Mouse (Mus musculus) v-Abl transformed pro-B cells (cell line): Measurements from ENCODE around the gene Dusp11.

ENCODE experiments used
- in situ Hi-C, 2 experiments: fragments of 400-800 bp; cut with MboI; formaldehyde crosslinking; loops; one replicate each; pipeline ENCODE4 v1.15.1; 2025; ENCODE audit not compliant: unreplicated experiment in 2 of 2

Dusp11 gene

GRCm38 (mm10) chr6:85938701-85939100 is 22.8 kb downstream of the Dusp11 start:
- in situ Hi-C loops: loop anchor here (5.0 to 25.0 kb wide), 3 partner anchors 34 to 424 kb away; partner anchors contain the start of genes Fam136a (in 1 of the 2) and Snrpg (in 1 of the 2)

- in situ Hi-C loops: loop anchor here (5.0 to 25.0 kb wide), 3 partner anchors 36 to 426 kb away; partner anchors contain the start of genes Fam136a (in 1 of the 2) and Snrpg (in 1 of the 2)
These were observed 24.7 kb downstream of the Dusp11 start for GRCm38 (mm10) chr6:85936508-85937465.

GRCm38 (mm10) chr6:85935646-85936045 is 25.8 kb downstream of the Dusp11 start:
- in situ Hi-C loops: loop anchor here (5.0 to 25.0 kb wide), 3 partner anchors 37 to 427 kb away; partner anchors contain the start of genes Fam136a (in 1 of the 2) and Snrpg (in 1 of the 2)

GRCm38 (mm10) chr6:85934047-85934446 is 27.4 kb downstream of the Dusp11 start:
- in situ Hi-C loops: loop anchor here in 1 of 2 experiments (25.0 kb wide), 1 partner anchor 428 kb away; the partner anchor contains the start of genes Fam136a and Snrpg

- in situ Hi-C loops: loop anchor here (10.0 to 25.0 kb wide), 2 partner anchors 433 to 435 kb away; partner anchors contain the start of genes Fam136a (in 2 of the 2) and Snrpg (in 1 of the 2)
These were observed 32.2 kb downstream of the Dusp11 start for GRCm38 (mm10) chr6:85929312-85929711.

GRCm38 (mm10) chr6:85927476-85928464 is 33.7 kb downstream of the Dusp11 start:
- in situ Hi-C loops: loop anchor here (10.0 to 25.0 kb wide), 2 partner anchors 435 to 437 kb away; partner anchors contain the start of genes Fam136a (in 2 of the 2) and Snrpg (in 1 of the 2)

- in situ Hi-C loops: loop anchor here (10.0 to 25.0 kb wide), 2 partner anchors 436 to 438 kb away; partner anchors contain the start of genes Fam136a (in 2 of the 2) and Snrpg (in 1 of the 2)
These were observed 34.8 kb downstream of the Dusp11 start for GRCm38 (mm10) chr6:85926709-85927108.

GRCm38 (mm10) chr6:85923643-85924042 is 37.8 kb downstream of the Dusp11 start:
- in situ Hi-C loops: loop anchor here in 1 of 2 experiments (10.0 to 25.0 kb wide), 2 partner anchors 441 to 461 kb away; partner anchors contain the start of genes Cct7, Fam136a and Pradc1

GRCm38 (mm10) chr6:85919401-85919800 is 42.1 kb downstream of the Dusp11 start:
- in situ Hi-C loops: loop anchor here (5.0 to 25.0 kb wide), 4 partner anchors 265 to 467 kb away; partner anchors contain the start of genes Cct7 (in 2 of the 2), Pradc1 (in 2 of the 2) and Alms1 (in 1 of the 2)

GRCm38 (mm10) chr6:85918341-85918740 is 43.1 kb downstream of the Dusp11 start:
- in situ Hi-C loops: loop anchor here (5.0 to 25.0 kb wide), 4 partner anchors 264 to 466 kb away; partner anchors contain the start of genes Cct7 (in 2 of the 2), Pradc1 (in 2 of the 2) and Alms1 (in 1 of the 2)

- in situ Hi-C loops: loop anchor here (5.0 to 25.0 kb wide), 4 partner anchors 262 to 464 kb away; partner anchors contain the start of genes Cct7 (in 2 of the 2), Pradc1 (in 2 of the 2) and Alms1 (in 1 of the 2)
These were observed 44.9 kb downstream of the Dusp11 start for GRCm38 (mm10) chr6:85916596-85916995.

GRCm38 (mm10) chr6:85915539-85916513 is 45.6 kb downstream of the Dusp11 start, which contains the start of gene Nat8f1:
TSS of gene Nat8f1 (minus strand) at chr6:85915687.
- in situ Hi-C loops: loop anchor here (5.0 to 25.0 kb wide), 4 partner anchors 261 to 464 kb away; partner anchors contain the start of genes Cct7 (in 2 of the 2), Pradc1 (in 2 of the 2) and Alms1 (in 1 of the 2)

GRCm38 (mm10) chr6:85915141-85915538 is 46.3 kb downstream of the Dusp11 start:
- in situ Hi-C loops: loop anchor here (5.0 to 25.0 kb wide), 4 partner anchors 260 to 463 kb away; partner anchors contain the start of genes Cct7 (in 2 of the 2), Pradc1 (in 2 of the 2) and Alms1 (in 1 of the 2)

- in situ Hi-C loops: loop anchor here (10.0 to 25.0 kb wide), 3 partner anchors 257 to 449 kb away; partner anchors contain the start of genes Alms1 (in 1 of the 2), Cct7 (in 1 of the 2) and Pradc1 (in 1 of the 2)
These were observed 49.9 kb downstream of the Dusp11 start, which contains the start of gene Tprkb for GRCm38 (mm10) chr6:85911587-85911986. TSS of gene Tprkb (plus strand) at chr6:85911865.

GRCm38 (mm10) chr6:85909704-85910103 is 51.8 kb downstream of the Dusp11 start:
- in situ Hi-C loops: loop anchor here (10.0 to 25.0 kb wide), 3 partner anchors 255 to 447 kb away; partner anchors contain the start of genes Alms1 (in 1 of the 2), Cct7 (in 1 of the 2) and Pradc1 (in 1 of the 2)

- in situ Hi-C loops: loop anchor here in 1 of 2 experiments (25.0 kb wide), 1 partner anchor 446 kb away; the partner anchor contains the start of genes Cct7 and Pradc1
These were observed 53.1 kb downstream of the Dusp11 start for GRCm38 (mm10) chr6:85908341-85908740.

GRCm38 (mm10) chr6:85906911-85907351 is 54.5 kb downstream of the Dusp11 start:
- in situ Hi-C loops: loop anchor here in 1 of 2 experiments (25.0 kb wide), 1 partner anchor 445 kb away; the partner anchor contains the start of genes Cct7 and Pradc1
